Comparison of ENCODE assay signal across 12 mouse cellular contexts in genomic region chr11:51565062-51565461, GRCm38 (mm10). TPM values are rescaled to one million over a fixed set of nuclear protein-coding genes. Genes with fewer than 3 reads are reported as not detected.
DNase-seq lines count a peak whose midpoint lies in the region; ATAC-seq and TF ChIP-seq lines count a peak whose summit lies in the region.
"Had no signal": no experiment of that assay in that cellular context is flagged by ENCODE, and none has a peak within 500 bp of the region (broad histone marks: within the 10 kb centered on the region; RNA-seq: fewer than 3 reads in every experiment).

No protein-coding gene starts in this region.

- no peaks in the 10 kb centered on the region for H3K4me1 ChIP-seq in heart, postnatal 0 days (ENCODE audit: control insufficient read depth, insufficient read depth)
- H3K4me1 ChIP-seq in midbrain, embryonic 10.5 days: peaks cover 7% of the 10 kb centered on the region
- H3K4me1 ChIP-seq: embryonic facial prominence, embryonic 15.5 days; lung, embryonic 15.5 days had no signal

- no peaks in the 10 kb centered on the region for H3K27me3 ChIP-seq in heart, postnatal 0 days (ENCODE audit: control insufficient read depth, insufficient read depth, low read length)
- H3K27me3 ChIP-seq in Patski: peaks cover 3% of the 10 kb centered on the region
- no peaks in the 10 kb centered on the region for H3K27me3 ChIP-seq in midbrain, embryonic 10.5 days (ENCODE audit: low read depth, poor library complexity, severe bottlenecking)
- H3K27me3 ChIP-seq: embryonic facial prominence, embryonic 15.5 days; lung, embryonic 15.5 days had no signal

- no peak overlapping the region for H3K27ac ChIP-seq in heart, postnatal 0 days (ENCODE audit: low read depth)
- no peak overlapping the region for H3K27ac ChIP-seq in midbrain, embryonic 10.5 days (replicated peaks)
- H3K27ac ChIP-seq: embryonic facial prominence, embryonic 15.5 days; lung, embryonic 15.5 days had no signal

- POLR2A ChIA-PET in Patski (lab: Charles Lee): interaction anchor here (0.7 kb wide), 1 partner anchor 12 kb away, joined by 6 read pairs; no protein-coding TSS in a partner anchor

- no peak overlapping the region for H3K4me2 ChIP-seq in heart, postnatal 0 days (ENCODE audit: low read depth, low read length)
- H3K4me2 ChIP-seq: embryonic facial prominence, embryonic 15.5 days; lung, embryonic 15.5 days had no signal

- no peak for DNase-seq in heart, postnatal 0 days (ENCODE audit: low spot score)
- no peak for DNase-seq in heart, postnatal 36 days
- DNase-seq in Patski (ENCODE audit: low read depth, low spot score): no peak
- peak; percentile 59 to 68 for DNase-seq in kidney, adult 8-10 months
- no peak for DNase-seq in thymus, postnatal 10 days (ENCODE audit: low spot score in 2 of 2)
- DNase-seq in midbrain, embryonic 10.5 days (ENCODE audit: low spot score): no peak
- no peak for DNase-seq in embryo, embryonic 11 days
- DNase-seq: cerebellum, adult 9-11 months had no signal

- intact Hi-C loops in heart, postnatal 36 days (cut with DNase I): no loop called here

- no peaks in the 10 kb centered on the region for H3K9me3 ChIP-seq in heart, postnatal 0 days (replicated peaks; ENCODE audit: control insufficient read depth, low read length)
- H3K9me3 ChIP-seq in midbrain, embryonic 10.5 days (replicated peaks): 0 out of 2 replicates have a peak, but pooled peaks cover 6% of the 10 kb centered on the region
- H3K9me3 ChIP-seq: embryonic facial prominence, embryonic 15.5 days; lung, embryonic 15.5 days had no signal

- WGBS in heart, postnatal 0 days: 32% methylated on average over 3 of the region's 3 CpGs
- WGBS in midbrain, embryonic 10.5 days: 33% methylated on average over 3 of the region's 3 CpGs

- H3K9ac ChIP-seq in heart, postnatal 0 days (replicated peaks; ENCODE audit: low read depth, low read length): no peak overlapping the region
- H3K9ac ChIP-seq: embryonic facial prominence, embryonic 15.5 days; lung, embryonic 15.5 days had no signal

- ATAC-seq in heart, postnatal 0 days (ENCODE audit: insufficient read depth, low read depth): peak; percentile 27; the same call in 1 of the 2 replicates
- peak; percentile 44 for ATAC-seq in Patski
- ATAC-seq in megakaryocyte, adult 5-6 weeks (ENCODE audit: poor library complexity, severe bottlenecking): peak; percentile 99
- ATAC-seq: midbrain, embryonic 16.5 days had no signal

- in situ Hi-C loops in Patski (cut with MboI; ENCODE audit: low pct_unique_long_range_greater_than_20kb): no loop called here

- H3K36me3 ChIP-seq in heart, postnatal 0 days (replicated peaks; ENCODE audit: control insufficient read depth, insufficient read depth, low read length): no peaks in the 10 kb centered on the region
- H3K36me3 ChIP-seq in midbrain, embryonic 10.5 days: no peaks in the 10 kb centered on the region
- H3K36me3 ChIP-seq: embryonic facial prominence, embryonic 15.5 days; lung, embryonic 15.5 days had no signal

- CTCF ChIA-PET in Patski (lab: Charles Lee): interaction anchor here (1.0 kb wide), 1 partner anchor 17 kb away, joined by 3 read pairs; no protein-coding TSS in a partner anchor

- TF ChIP-seq EP300 in heart, postnatal 0 days (IDR thresholded peaks at IDR 0.05; ENCODE audit: low read depth): no peak

- no peak for TF ChIP-seq CTCF in heart, postnatal 0 days (IDR thresholded peaks at IDR 0.05; ENCODE audit: low read depth)
- no peak for TF ChIP-seq CTCF in Patski (IDR thresholded peaks at IDR 0.05)

- no peak overlapping the region for H3K4me3 ChIP-seq in heart, postnatal 0 days (ENCODE audit: low read depth, low read length)
- H3K4me3 ChIP-seq in midbrain, embryonic 10.5 days: no peak overlapping the region
- H3K4me3 ChIP-seq: embryonic facial prominence, embryonic 15.5 days; lung, embryonic 15.5 days had no signal

RNA-seq across cellular contexts. Expression of gene Phykpl, which starts 19.5 kb away (rescaled TPM):
- total RNA-seq in heart, postnatal 0 days (2014; rRNA removed; ENCODE audit: low replicate concordance): 14.5 and 35.2 TPM in 2 replicates
- polyA plus RNA-seq in heart, postnatal 0 days (2015; fragmentation: Nextera tagmentation; extraction: Ambion mirVana): 12.7 and 13.9 TPM in 2 replicates
- 10 to 100 TPM in 1 of 2 experiments, 1 to 10 TPM in 1; 9.8 to 10.2 TPM for total RNA-seq in heart, postnatal 36 days (2021)
- 18.4 TPM for polyA plus RNA-seq in Patski (2021)
- 8.5 and 10.3 TPM in 2 replicates for total RNA-seq in megakaryocyte, adult 5-6 weeks (2015)
- total RNA-seq in megakaryocyte, adult 5-6 weeks (2017): 5.8 and 9.0 TPM in 2 replicates
- polyA plus RNA-seq in midbrain, embryonic 10.5 days (2016; fragmentation: Nextera tagmentation; extraction: Ambion mirVana): 14.4 and 15.1 TPM in 2 replicates

RNA-seq across cellular contexts. Expression of gene Hnrnpab, which starts 41.6 kb away (rescaled TPM):
- total RNA-seq in heart, postnatal 0 days (2014; rRNA removed; ENCODE audit: low replicate concordance): 136 and 225 TPM in 2 replicates
- polyA plus RNA-seq in heart, postnatal 0 days (2015; fragmentation: Nextera tagmentation; extraction: Ambion mirVana): 156 and 159 TPM in 2 replicates
- 100 to 1,000 TPM; 135 to 143 TPM for total RNA-seq in heart, postnatal 36 days (2021)
- 520 TPM for polyA plus RNA-seq in Patski (2021)
- 319 and 341 TPM in 2 replicates for total RNA-seq in megakaryocyte, adult 5-6 weeks (2015)
- 548 and 571 TPM in 2 replicates for total RNA-seq in megakaryocyte, adult 5-6 weeks (2017)
- polyA plus RNA-seq in midbrain, embryonic 10.5 days (2016; fragmentation: Nextera tagmentation; extraction: Ambion mirVana): 587 and 631 TPM in 2 replicates

RNA-seq across cellular contexts. Expression of gene Nhp2, which starts 54.5 kb away (rescaled TPM):
- total RNA-seq in heart, postnatal 0 days (2014; rRNA removed; ENCODE audit: low replicate concordance): 34.1 and 58.2 TPM in 2 replicates
- polyA plus RNA-seq in heart, postnatal 0 days (2015; fragmentation: Nextera tagmentation; extraction: Ambion mirVana): 59.7 and 61.4 TPM in 2 replicates
- total RNA-seq in heart, postnatal 36 days (2021): 10 to 100 TPM; 20.2 to 25.2 TPM
- polyA plus RNA-seq in Patski (2021): 69.0 TPM
- 45.3 and 50.5 TPM in 2 replicates for total RNA-seq in megakaryocyte, adult 5-6 weeks (2015)
- 38.1 and 52.6 TPM in 2 replicates for total RNA-seq in megakaryocyte, adult 5-6 weeks (2017)
- 209 and 269 TPM in 2 replicates for polyA plus RNA-seq in midbrain, embryonic 10.5 days (2016; fragmentation: Nextera tagmentation; extraction: Ambion mirVana)

Comparison
In these comparisons a context has a peak if more than half of its experiments do, and no peak if none do; other contexts are left out.
1. ATAC-seq: peak in every context shown above with its lines; median percentile 99 in megakaryocyte, adult 5-6 weeks; 44 in Patski; 27 in heart, postnatal 0 days.
2. DNase-seq: peak in kidney, adult 8-10 months (2 of 2); none in heart, postnatal 0 days (single experiment), heart, postnatal 36 days (0 of 2), Patski (single experiment), thymus, postnatal 10 days (0 of 2), midbrain, embryonic 10.5 days (single experiment) and embryo, embryonic 11 days (single experiment).